Comparison of ENCODE assay signal across 17 mouse cellular contexts in the genomic region with DNA sequence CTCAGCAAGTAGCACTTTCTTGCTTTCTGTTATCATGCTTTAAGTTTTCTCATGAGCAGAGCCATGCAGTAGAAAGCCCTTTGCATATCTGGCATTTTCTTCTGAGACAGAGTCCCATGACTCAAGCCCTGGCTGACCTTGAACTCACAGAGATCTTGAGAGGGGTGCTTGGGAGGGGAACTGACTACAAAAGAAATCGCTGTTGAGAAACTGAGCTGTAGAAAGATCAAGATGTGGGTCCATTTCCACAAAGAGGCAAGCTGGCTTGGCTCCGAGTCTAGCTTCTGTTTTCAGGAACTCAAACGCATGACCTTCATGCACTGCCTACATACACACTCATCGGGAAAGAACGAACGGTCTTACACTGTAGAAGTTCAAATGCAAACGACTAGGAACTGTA.
DNase-seq lines count a peak whose midpoint lies in the region; TF ChIP-seq lines count a peak whose summit lies in the region.
"Had no signal": no experiment of that assay in that cellular context is flagged by ENCODE, and none has a peak within 500 bp of the region (broad histone marks: within the 10 kb centered on the region; RNA-seq: fewer than 3 reads in every experiment).

No protein-coding gene starts in this region.

- DNase-seq in heart, adult 11 months: peak; percentile 55
- DNase-seq in heart, adult 2 months: no peak
- DNase-seq in ES-CJ7 (ENCODE audit: low read depth, low spot score): peak; percentile 29
- DNase-seq in ZHBTc4 (ENCODE audit: low read depth, low spot score): peak; percentile 30
- no peak for DNase-seq in kidney, postnatal 4 days
- DNase-seq in thymus, adult 18-20 months: no peak
- DNase-seq: B cell, adult 2 months; cerebellum, adult 11 months; cerebellum, adult 8-10 months; cerebellum, postnatal 14 days; gastrocnemius, postnatal 14 days; heart, postnatal 36 days; kidney, adult 2 months had no signal

- TF ChIP-seq EP300 in heart, adult 2 months (IDR thresholded peaks at IDR 0.05; ENCODE audit: insufficient read depth, low read depth, low read length): no peak

- no peaks in the 10 kb centered on the region for H3K27me3 ChIP-seq in heart, adult 2 months (ENCODE audit: control insufficient read depth, insufficient read depth, low read length)
- H3K27me3 ChIP-seq: forebrain, embryonic 15.5 days; hindbrain, embryonic 15.5 days had no signal

- 67% methylated on average over 7 of the region's 7 CpGs for WGBS in heart, adult 2 months

- H3K36me3 ChIP-seq in heart, adult 2 months (ENCODE audit: control insufficient read depth, insufficient read depth, low read length): no peaks in the 10 kb centered on the region
- H3K36me3 ChIP-seq: embryonic facial prominence, embryonic 12.5 days; forebrain, embryonic 15.5 days; heart, embryonic 13.5 days; hindbrain, embryonic 15.5 days had no signal

- peaks cover 3% of the 10 kb centered on the region for H3K4me1 ChIP-seq in heart, adult 2 months (ENCODE audit: control insufficient read depth, insufficient read depth, low read length)

- no peak for TF ChIP-seq POLR2A in heart, adult 2 months (IDR thresholded peaks at IDR 0.05; ENCODE audit: insufficient read depth, low read depth, low read length)

- no peak overlapping the region for H3K27ac ChIP-seq in heart, adult 2 months
- H3K27ac ChIP-seq: embryonic facial prominence, embryonic 12.5 days; forebrain, embryonic 15.5 days; heart, embryonic 13.5 days; hindbrain, embryonic 15.5 days had no signal

- H3K9ac ChIP-seq in heart, adult 2 months (ENCODE audit: low read depth, low read length): no peak overlapping the region
- H3K9ac ChIP-seq: embryonic facial prominence, embryonic 12.5 days; forebrain, embryonic 15.5 days; heart, embryonic 13.5 days; hindbrain, embryonic 15.5 days had no signal

- no peak for TF ChIP-seq CTCF in heart, adult 2 months (IDR thresholded peaks at IDR 0.05)

- no peaks in the 10 kb centered on the region for H3K79me2 ChIP-seq in heart, adult 2 months (replicated peaks; ENCODE audit: control insufficient read depth, insufficient read depth, low read length)

- H3K4me3 ChIP-seq in heart, adult 2 months: no peak overlapping the region
- H3K4me3 ChIP-seq: embryonic facial prominence, embryonic 12.5 days; forebrain, embryonic 15.5 days; heart, embryonic 13.5 days; hindbrain, embryonic 15.5 days had no signal

- intact Hi-C loops in heart, adult 2 months (cut with DNase I): no loop called here

Comparison
In these comparisons a context has a peak if more than half of its experiments do, and no peak if none do; other contexts are left out.
1. DNase-seq: peak in heart, adult 11 months (single experiment), ES-CJ7 (single experiment) and ZHBTc4 (single experiment); none in heart, adult 2 months (0 of 2), kidney, postnatal 4 days (0 of 2) and thymus, adult 18-20 months (0 of 2).